Mouse (Mus musculus) c-Kit-positive CD71-positive TER-119-positive erythroid progenitor cells, embryonic 14.5 days (primary cell): ENCODE measurements at regions not wholly inside any gene's neighbourhood (a gene's known extent, or its start where the extent isn't known, plus 50 kb on each side); places are given as distances from the start of the nearest gene placed in this dataset.

Experiments
- DNase-seq: peaks from one replicate; pipeline ENCODE4 v3.0.0-alpha.2; 2013; ENCODE audit warnings: low spot score

GRCm38 (mm10) chr17:49219512-49220197 lies 208.5 kb upstream of the Mocs1 start:
- no peak for DNase-seq

GRCm38 (mm10) chr17:49223212-49223611 lies 204.9 kb upstream of the Mocs1 start:
- DNase-seq, result no peak

- DNase-seq, result no peak
Observed at GRCm38 (mm10) chr17:49223651-49224050, 204.5 kb upstream of the Mocs1 start.

GRCm38 (mm10) chr17:49225255-49226015 lies 202.7 kb upstream of the Mocs1 start:
- DNase-seq, result no peak

GRCm38 (mm10) chr17:49226016-49226400 lies 202.2 kb upstream of the Mocs1 start:
- DNase-seq, result no peak

- no peak for DNase-seq
Observed at GRCm38 (mm10) chr17:49231287-49231686, 196.9 kb upstream of the Mocs1 start.

GRCm38 (mm10) chr17:49240097-49240496 lies 188.1 kb upstream of the Mocs1 start:
- DNase-seq, result no peak

GRCm38 (mm10) chr17:49243419-49243818 lies 184.7 kb upstream of the Mocs1 start:
- no peak for DNase-seq

- DNase-seq, result no peak
Observed at GRCm38 (mm10) chr17:49245013-49245412, 183.1 kb upstream of the Mocs1 start.

- DNase-seq, result no peak
Observed at GRCm38 (mm10) chr17:49247215-49247614, 180.9 kb upstream of the Mocs1 start.

- no peak for DNase-seq
Observed at GRCm38 (mm10) chr17:49250726-49251537, 177.2 kb upstream of the Mocs1 start.

- no peak for DNase-seq
Observed at GRCm38 (mm10) chr17:49252271-49252670, 175.9 kb upstream of the Mocs1 start.

GRCm38 (mm10) chr17:49258496-49258895 lies 169.7 kb upstream of the Mocs1 start:
- no peak for DNase-seq

- no peak for DNase-seq
Observed at GRCm38 (mm10) chr17:49262394-49262793, 165.8 kb upstream of the Mocs1 start.

- DNase-seq, result no peak
Observed at GRCm38 (mm10) chr17:49266343-49266742, 161.8 kb upstream of the Mocs1 start.

GRCm38 (mm10) chr17:49269943-49270342 lies 158.2 kb upstream of the Mocs1 start:
- no peak for DNase-seq

- no peak for DNase-seq
Observed at GRCm38 (mm10) chr17:49272661-49273448, 155.3 kb upstream of the Mocs1 start.

- no peak for DNase-seq
Observed at GRCm38 (mm10) chr17:49274936-49275335, 153.2 kb upstream of the Mocs1 start.

GRCm38 (mm10) chr17:49275421-49275820 lies 152.7 kb upstream of the Mocs1 start:
- DNase-seq, result no peak

- no peak for DNase-seq
Observed at GRCm38 (mm10) chr17:49275916-49276315, 152.2 kb upstream of the Mocs1 start.

GRCm38 (mm10) chr17:49278541-49278940 lies 149.6 kb upstream of the Mocs1 start:
- no peak for DNase-seq
